Mouse (Mus musculus) cerebellum, adult (tissue): Measurements from ENCODE around the gene Pcbp1.
"Not testable (repeated sequence)": the region's sequence is repeated elsewhere in the genome, so short reads cannot be mapped to it uniquely, and the experiment has no call there.

Experiments
- ATAC-seq: cut with Nextera tagmentation; 2 replicates; pipeline ENCODE4 v1.9.2; 2017; ENCODE audit warnings: mild to moderate bottlenecking, moderate library complexity, mixed read lengths; ENCODE audit not compliant: insufficient number of reproducible peaks, low FRiP score, low TSS enrichment

Gene Pcbp1

GRCm38 (mm10) chr6:86526032-86526960 lies at the start of gene Pcbp1:
Pcbp1 (minus strand) TSS chr6:86526321.
- ATAC-seq = peak; percentile 77

- ATAC-seq = no peak
Observed at GRCm38 (mm10) chr6:86574495-86574894, 48.4 kb upstream of the Pcbp1 start.

GRCm38 (mm10) chr6:86570830-86571229 lies 44.7 kb upstream of the Pcbp1 start:
- no peak for ATAC-seq

- peak; percentile 84 for ATAC-seq
Observed at GRCm38 (mm10) chr6:86569461-86569820, 43.3 kb upstream of the Pcbp1 start.

- peak; percentile 22; the same call in 1 of the 2 replicates for ATAC-seq
Observed at GRCm38 (mm10) chr6:86568816-86569460, 42.8 kb upstream of the Pcbp1 start.

GRCm38 (mm10) chr6:86565782-86566181 lies 39.7 kb upstream of the Pcbp1 start:
- no peak for ATAC-seq

- ATAC-seq = not testable (repeated sequence)
Observed at GRCm38 (mm10) chr6:86557182-86557581, 31.1 kb upstream of the Pcbp1 start.

GRCm38 (mm10) chr6:86556345-86557058 lies 30.4 kb upstream of the Pcbp1 start:
- no peak for ATAC-seq

- ATAC-seq = no peak
Observed at GRCm38 (mm10) chr6:86550587-86550986, 24.5 kb upstream of the Pcbp1 start.

- ATAC-seq = no peak
Observed at GRCm38 (mm10) chr6:86547880-86548367, 21.8 kb upstream of the Pcbp1 start.

- no peak for ATAC-seq
Observed at GRCm38 (mm10) chr6:86547228-86547755, 21.2 kb upstream of the Pcbp1 start.

- ATAC-seq = no peak
Observed at GRCm38 (mm10) chr6:86545236-86545635, 19.1 kb upstream of the Pcbp1 start.

- no peak for ATAC-seq
Observed at GRCm38 (mm10) chr6:86543869-86544268, 17.7 kb upstream of the Pcbp1 start.

GRCm38 (mm10) chr6:86543060-86543459 lies 16.9 kb upstream of the Pcbp1 start:
- ATAC-seq = no peak

GRCm38 (mm10) chr6:86541650-86542049 lies 15.5 kb upstream of the Pcbp1 start:
- no peak for ATAC-seq

- no peak for ATAC-seq
Observed at GRCm38 (mm10) chr6:86528451-86528785, 2.3 kb upstream of the Pcbp1 start.

GRCm38 (mm10) chr6:86527766-86528450 lies 1.8 kb upstream of the Pcbp1 start:
- ATAC-seq = no peak

GRCm38 (mm10) chr6:86526961-86527740 lies 1.0 kb upstream of the Pcbp1 start:
- no peak; the same call in 1 of the 2 replicates for ATAC-seq

- ATAC-seq = peak; percentile 36; the same call in 1 of the 2 replicates
Observed at GRCm38 (mm10) chr6:86525646-86526031, 482 bp downstream of the Pcbp1 start.
